Comparison of ENCODE assay signal across 8 mouse cellular contexts in genomic region chr6:34514655-34515054, GRCm38 (mm10). TPM values are rescaled to one million over a fixed set of nuclear protein-coding genes. Genes with fewer than 3 reads are reported as not detected.
DNase-seq lines count a peak whose midpoint lies in the region; ATAC-seq and TF ChIP-seq lines count a peak whose summit lies in the region.
"Had no signal": no experiment of that assay in that cellular context is flagged by ENCODE, and none has a peak within 500 bp of the region (broad histone marks: within the 10 kb centered on the region; RNA-seq: fewer than 3 reads in every experiment).

No protein-coding gene starts in this region.

- peak; percentile 68 for TF ChIP-seq CTCF in hindbrain, postnatal 0 days (IDR thresholded peaks at IDR 0.05; ENCODE audit: low read depth)

- 41% methylated on average over 5 of the region's 5 CpGs for WGBS in hindbrain, postnatal 0 days
- WGBS in hindbrain, embryonic 12.5 days = 62% methylated on average over 5 of the region's 5 CpGs
- WGBS in midbrain, embryonic 14.5 days = 46% methylated on average over 5 of the region's 5 CpGs
- 62% methylated on average over 5 of the region's 5 CpGs for WGBS in midbrain, embryonic 10.5 days
- WGBS in embryonic facial prominence, embryonic 11.5 days = 47% methylated on average over 5 of the region's 5 CpGs
- WGBS in stomach, embryonic 14.5 days = 30% methylated on average over 5 of the region's 5 CpGs

- ATAC-seq in hindbrain, postnatal 0 days = no peak
- ATAC-seq in hindbrain, embryonic 12.5 days (ENCODE audit: low FRiP score) = no peak
- ATAC-seq in midbrain, embryonic 14.5 days (ENCODE audit: low FRiP score, low TSS enrichment) = no peak
- no peak for ATAC-seq in embryonic facial prominence, embryonic 11.5 days (replicated peaks; ENCODE audit: insufficient number of reproducible peaks, low FRiP score, low TSS enrichment, low read depth)
- no peak for ATAC-seq in stomach, embryonic 14.5 days (ENCODE audit: insufficient number of reproducible peaks, insufficient read depth, low FRiP score, low read depth)

- no peaks in the 10 kb centered on the region for H3K27me3 ChIP-seq in hindbrain, postnatal 0 days (ENCODE audit: insufficient read depth, low read length)
- H3K27me3 ChIP-seq in hindbrain, embryonic 12.5 days = no peaks in the 10 kb centered on the region
- no peaks in the 10 kb centered on the region for H3K27me3 ChIP-seq in midbrain, embryonic 14.5 days (ENCODE audit: control insufficient read depth, insufficient read depth, low read length)
- H3K27me3 ChIP-seq in midbrain, embryonic 10.5 days (ENCODE audit: low read depth, poor library complexity, severe bottlenecking) = no peaks in the 10 kb centered on the region
- no peaks in the 10 kb centered on the region for H3K27me3 ChIP-seq in embryonic facial prominence, embryonic 11.5 days (ENCODE audit: control insufficient read depth, insufficient read depth, low read length)
- no peaks in the 10 kb centered on the region for H3K27me3 ChIP-seq in stomach, embryonic 14.5 days (ENCODE audit: control insufficient read depth, insufficient read depth, low read length)

- H3K9me3 ChIP-seq in hindbrain, postnatal 0 days (ENCODE audit: low read length) = no peaks in the 10 kb centered on the region
- H3K9me3 ChIP-seq in hindbrain, embryonic 12.5 days (replicated peaks) = no peaks in the 10 kb centered on the region
- no peaks in the 10 kb centered on the region for H3K9me3 ChIP-seq in midbrain, embryonic 14.5 days (ENCODE audit: control insufficient read depth, low read length)
- H3K9me3 ChIP-seq in midbrain, embryonic 10.5 days (replicated peaks) = no peaks in the 10 kb centered on the region
- no peaks in the 10 kb centered on the region for H3K9me3 ChIP-seq in embryonic facial prominence, embryonic 11.5 days (replicated peaks; ENCODE audit: control insufficient read depth, low read length)
- H3K9me3 ChIP-seq in stomach, embryonic 14.5 days (ENCODE audit: control insufficient read depth, low read depth, low read length) = no peaks in the 10 kb centered on the region

- H3K4me2 ChIP-seq in hindbrain, postnatal 0 days (ENCODE audit: low read depth, low read length) = no peak overlapping the region
- H3K4me2 ChIP-seq in hindbrain, embryonic 12.5 days (replicated peaks) = no peak overlapping the region
- H3K4me2 ChIP-seq in midbrain, embryonic 14.5 days (ENCODE audit: low read length) = no peak overlapping the region
- H3K4me2 ChIP-seq in embryonic facial prominence, embryonic 11.5 days (ENCODE audit: low read depth, low read length) = no peak overlapping the region
- 0 out of 2 replicates have a peak overlapping the region, but pooled peaks have one; percentile 7 for H3K4me2 ChIP-seq in stomach, embryonic 14.5 days (replicated peaks; ENCODE audit: low read depth, low read length)

- no peaks in the 10 kb centered on the region for H3K36me3 ChIP-seq in hindbrain, postnatal 0 days (ENCODE audit: insufficient read depth, low read length)
- H3K36me3 ChIP-seq in hindbrain, embryonic 12.5 days = no peaks in the 10 kb centered on the region
- H3K36me3 ChIP-seq in midbrain, embryonic 14.5 days (ENCODE audit: control insufficient read depth, insufficient read depth, low read length) = no peaks in the 10 kb centered on the region
- no peaks in the 10 kb centered on the region for H3K36me3 ChIP-seq in midbrain, embryonic 10.5 days
- H3K36me3 ChIP-seq in embryonic facial prominence, embryonic 11.5 days (replicated peaks; ENCODE audit: control insufficient read depth, insufficient read depth, low read depth, low read length) = no peaks in the 10 kb centered on the region
- no peaks in the 10 kb centered on the region for H3K36me3 ChIP-seq in stomach, embryonic 14.5 days (ENCODE audit: control insufficient read depth, insufficient read depth, low read length)

- H3K4me3 ChIP-seq in hindbrain, postnatal 0 days (ENCODE audit: low read length) = no peak overlapping the region
- no peak overlapping the region for H3K4me3 ChIP-seq in hindbrain, embryonic 12.5 days
- no peak overlapping the region for H3K4me3 ChIP-seq in midbrain, embryonic 14.5 days (replicated peaks; ENCODE audit: low read depth, low read length)
- no peak overlapping the region for H3K4me3 ChIP-seq in midbrain, embryonic 10.5 days
- no peak overlapping the region for H3K4me3 ChIP-seq in embryonic facial prominence, embryonic 11.5 days (ENCODE audit: low read depth, low read length)
- no peak overlapping the region for H3K4me3 ChIP-seq in stomach, embryonic 14.5 days (ENCODE audit: low read depth, low read length)

- H3K4me1 ChIP-seq in hindbrain, postnatal 0 days (ENCODE audit: insufficient read depth, low read length) = no peaks in the 10 kb centered on the region
- H3K4me1 ChIP-seq in hindbrain, embryonic 12.5 days = 0 out of 2 replicates have a peak, but pooled peaks cover 6% of the 10 kb centered on the region
- H3K4me1 ChIP-seq in midbrain, embryonic 14.5 days (ENCODE audit: control insufficient read depth, insufficient read depth, low read length) = no peaks in the 10 kb centered on the region
- H3K4me1 ChIP-seq in midbrain, embryonic 10.5 days = peaks cover 6% of the 10 kb centered on the region; the same call in 1 of the 2 replicates
- no peaks in the 10 kb centered on the region for H3K4me1 ChIP-seq in embryonic facial prominence, embryonic 11.5 days (ENCODE audit: control insufficient read depth, insufficient read depth, low read length)
- peaks cover 5% of the 10 kb centered on the region for H3K4me1 ChIP-seq in stomach, embryonic 14.5 days (ENCODE audit: control insufficient read depth, insufficient read depth, low read length)

- H3K9ac ChIP-seq in hindbrain, postnatal 0 days (replicated peaks; ENCODE audit: low read length) = no peak overlapping the region
- no peak overlapping the region for H3K9ac ChIP-seq in hindbrain, embryonic 12.5 days
- H3K9ac ChIP-seq in midbrain, embryonic 14.5 days (replicated peaks; ENCODE audit: low read length) = no peak overlapping the region
- H3K9ac ChIP-seq in embryonic facial prominence, embryonic 11.5 days (replicated peaks; ENCODE audit: low read length) = no peak overlapping the region
- H3K9ac ChIP-seq in stomach, embryonic 14.5 days (replicated peaks; ENCODE audit: low read depth, low read length) = no peak overlapping the region

- H3K27ac ChIP-seq in hindbrain, postnatal 0 days = 0 out of 2 replicates have a peak overlapping the region, but pooled peaks have one; percentile 16
- no peak overlapping the region for H3K27ac ChIP-seq in hindbrain, embryonic 12.5 days
- no peak overlapping the region for H3K27ac ChIP-seq in midbrain, embryonic 14.5 days (replicated peaks; ENCODE audit: low read depth, low read length)
- H3K27ac ChIP-seq in midbrain, embryonic 10.5 days (replicated peaks) = no peak overlapping the region
- H3K27ac ChIP-seq in embryonic facial prominence, embryonic 11.5 days (replicated peaks; ENCODE audit: low read depth, low read length) = no peak overlapping the region
- peak overlapping the region; percentile 18; the same call in 1 of the 2 replicates for H3K27ac ChIP-seq in stomach, embryonic 14.5 days (ENCODE audit: low read length)

- DNase-seq in hindbrain, postnatal 0 days (ENCODE audit: low spot score) = peak; percentile 74
- peak; percentile 60 for DNase-seq in midbrain, embryonic 14.5 days
- DNase-seq in midbrain, embryonic 10.5 days (ENCODE audit: low spot score) = no peak
- DNase-seq in embryonic facial prominence, embryonic 11.5 days (ENCODE audit: low spot score) = peak; percentile 61
- DNase-seq in left cerebral cortex, adult 9 months (ENCODE audit: low spot score in 2 of 2) = no peak
- DNase-seq: kidney, adult 18-20 months had no signal

RNA-seq across cellular contexts. Expression of gene Bpgm, which starts 38.6 kb away (rescaled TPM):
- total RNA-seq in hindbrain, postnatal 0 days (2014; rRNA removed) = 35.5 and 43.2 TPM in 2 replicates
- 72.9 and 73.9 TPM in 2 replicates for polyA plus RNA-seq in hindbrain, postnatal 0 days (2015; fragmentation: Nextera tagmentation; extraction: Ambion mirVana)
- polyA plus RNA-seq in hindbrain, embryonic 12.5 days (2016; fragmentation: Nextera tagmentation; extraction: Ambion mirVana) = 70.5 and 82.4 TPM in 2 replicates
- polyA plus RNA-seq in midbrain, embryonic 14.5 days (2014; fragmentation: Nextera tagmentation; extraction: Ambion mirVana) = 94.2 and 94.6 TPM in 2 replicates
- 57.2 and 66.0 TPM in 2 replicates for polyA plus RNA-seq in midbrain, embryonic 10.5 days (2016; fragmentation: Nextera tagmentation; extraction: Ambion mirVana)
- polyA plus RNA-seq in embryonic facial prominence, embryonic 11.5 days (2014; fragmentation: Nextera tagmentation; extraction: Ambion mirVana) = 47.8 and 51.5 TPM in 2 replicates
- 33.6 and 34.4 TPM in 2 replicates for polyA plus RNA-seq in stomach, embryonic 14.5 days (2014; fragmentation: Nextera tagmentation; extraction: Ambion mirVana)

Comparison
In these comparisons a context has a peak if more than half of its experiments do, and no peak if none do; other contexts are left out.
1. DNase-seq: peak in hindbrain, postnatal 0 days (single experiment), midbrain, embryonic 14.5 days (single experiment) and embryonic facial prominence, embryonic 11.5 days (single experiment); none in midbrain, embryonic 10.5 days (single experiment) and left cerebral cortex, adult 9 months (0 of 2).
2. H3K27ac ChIP-seq: peak in hindbrain, postnatal 0 days (single experiment) and stomach, embryonic 14.5 days (single experiment); none in hindbrain, embryonic 12.5 days (single experiment), midbrain, embryonic 14.5 days (single experiment), midbrain, embryonic 10.5 days (single experiment) and embryonic facial prominence, embryonic 11.5 days (single experiment).